Mouse (Mus musculus): ENCODE results near the gene Oas1d.

GRCm38 (mm10) chr5:120927036-120927435 is 12.7 kb downstream of the Oas1d start:
- TF ChIP-seq CTCF (IDR thresholded peaks at IDR 0.05; ENCODE audit: extremely low read depth, insufficient read length, insufficient replicate concordance, low read depth, low read length) (peak; percentile 47; the same call in 1 of the 2 replicates), POLR2A (IDR thresholded peaks at IDR 0.05; ENCODE audit: low read depth, low read length) (no peak)

All from small intestine, adult 2 months (tissue).